Mouse (Mus musculus) kidney, postnatal 0 days (tissue): ENCODE data around the gene S100a6. TPM values are rescaled to one million over a fixed set of nuclear protein-coding genes. Genes with fewer than 3 reads are reported as not detected.

ENCODE experiments used
- ATAC-seq: fragments of 200-750 bp; cut with Nextera tagmentation; replicated peaks from 2 replicates; pipeline ENCODE4 v1.8.0; 2017; ENCODE audit warnings: low read depth, moderate number of reproducible peaks, moderate TSS enrichment, moderate library complexity; ENCODE audit not compliant: low FRiP score
- DNase-seq: peaks from one replicate; pipeline ENCODE4 v3.0.0-alpha.2; 2016; ENCODE audit warnings: low spot score
- H3K27ac ChIP-seq: fragments of 300-500 bp; sonication (generic); 2 replicates; pipeline ENCODE4 v1.5.1; 2014; ENCODE audit warnings: mild to moderate bottlenecking
- H3K27me3 ChIP-seq: fragments of 300-500 bp; sonication (generic); 2 replicates; pipeline ENCODE4 v1.6.1; 2014; ENCODE audit warnings: low read length, mixed read lengths; ENCODE audit not compliant: insufficient read depth
- H3K36me3 ChIP-seq: fragments of 300-500 bp; sonication (generic); 2 replicates; pipeline ENCODE4 v1.6.1; 2014; ENCODE audit warnings: low read length, mixed read lengths; ENCODE audit not compliant: insufficient read depth
- H3K4me1 ChIP-seq: fragments of 300-500 bp; sonication (generic); replicated peaks from 2 replicates; pipeline ENCODE4 v1.6.1; 2014; ENCODE audit warnings: antibody characterized with exemption, low read length, mixed read lengths; ENCODE audit not compliant: insufficient read depth
- H3K4me2 ChIP-seq: fragments of 300-500 bp; sonication (generic); 2 replicates; pipeline ENCODE4 v1.6.1; 2014; ENCODE audit warnings: mild to moderate bottlenecking, low read length, moderate library complexity, mixed read lengths
- H3K4me3 ChIP-seq: fragments of 300-500 bp; sonication (generic); replicated peaks from 2 replicates; pipeline ENCODE4 v1.5.1; 2014; ENCODE audit warnings: low read depth, low read length
- H3K9ac ChIP-seq: fragments of 300-500 bp; sonication (generic); 2 replicates; pipeline ENCODE4 v1.6.1; 2014; ENCODE audit warnings: low read depth, low read length
- H3K9me3 ChIP-seq: fragments of 300-500 bp; sonication (generic); replicated peaks from 2 replicates; pipeline ENCODE4 v1.6.1; 2016; ENCODE audit warnings: low read length, inconsistent platforms, mixed read lengths
- CTCF ChIP-seq: IDR thresholded peaks from 2 replicates; pipeline ENCODE4 v1.5.1; 2016; ENCODE audit warnings: antibody characterized with exemption, low read depth, mild to moderate bottlenecking, moderate library complexity
- WGBS: fragments of 180-500 bp; shearing (Covaris S2); extraction: QIAGEN DNeasy Blood & Tissue Kit; methylation state at CpG from one replicate; pipeline ENCODE4 v1.1.7; 2014; 5-methylcytosine and 5-hydroxymethylcytosine counted together
- polyA plus RNA-seq: library from polyadenylated mRNA; unstranded; fragments of >200 nt; fragmentation: Nextera tagmentation; extraction: Ambion mirVana; gene quantifications from 2 replicates; pipeline ENCODE4 v1.2.1, GENCODE M21; 2015

Gene S100a6
- polyA plus RNA-seq, 1 experiment from 2014 or later, result 525 TPM

GRCm38 (mm10) chr3:90640981-90641380, 28.3 kb downstream of the S100a6 start:
- ATAC-seq (no peak), DNase-seq (no peak)
- no peaks in the 10 kb centered on the region for H3K36me3 ChIP-seq
- H3K4me3 ChIP-seq, result no peak overlapping the region
- H3K27me3 ChIP-seq, result no peaks in the 10 kb centered on the region
- no peak overlapping the region for H3K4me2 ChIP-seq
- TF ChIP-seq CTCF, result no peak
- no peak overlapping the region for H3K9ac ChIP-seq
- 77% methylated on average over 7 of the region's 7 CpGs for WGBS
- no peaks in the 10 kb centered on the region for H3K9me3 ChIP-seq
- H3K4me1 ChIP-seq, result no peaks in the 10 kb centered on the region
- no peak overlapping the region for H3K27ac ChIP-seq

GRCm38 (mm10) chr3:90644220-90644619, 31.5 kb downstream of the S100a6 start:
- Histone ChIP-seq H3K4me3 (no peak overlapping the region), H3K36me3 (no peaks in the 10 kb centered on the region), H3K4me2 (no peak overlapping the region), H3K4me1 (no peaks in the 10 kb centered on the region), H3K27me3 (no peaks in the 10 kb centered on the region), H3K9ac (no peak overlapping the region), H3K9me3 (no peaks in the 10 kb centered on the region), H3K27ac (no peak overlapping the region)
- TF ChIP-seq CTCF, result peak; percentile 72
- ATAC-seq, result no peak
- WGBS, result 49% methylated on average over 3 of the region's 3 CpGs
- DNase-seq, result peak; percentile 50

GRCm38 (mm10) chr3:90647291-90647690, 34.6 kb downstream of the S100a6 start:
- H3K27ac ChIP-seq, result no peak overlapping the region
- 88% methylated on average over 1 of the region's 1 CpGs for WGBS
- no peak overlapping the region for H3K9ac ChIP-seq
- no peaks in the 10 kb centered on the region for H3K4me1 ChIP-seq
- H3K27me3 ChIP-seq, result no peaks in the 10 kb centered on the region
- H3K36me3 ChIP-seq, result no peaks in the 10 kb centered on the region
- no peak overlapping the region for H3K4me2 ChIP-seq
- DNase-seq (no peak), ATAC-seq (no peak)
- no peak overlapping the region for H3K4me3 ChIP-seq
- TF ChIP-seq CTCF, result no peak
- no peaks in the 10 kb centered on the region for H3K9me3 ChIP-seq

GRCm38 (mm10) chr3:90648981-90649380, 36.3 kb downstream of the S100a6 start:
- Histone ChIP-seq H3K27ac (no peak overlapping the region), H3K36me3 (no peaks in the 10 kb centered on the region), H3K4me2 (no peak overlapping the region), H3K4me1 (no peaks in the 10 kb centered on the region), H3K4me3 (no peak overlapping the region), H3K27me3 (no peaks in the 10 kb centered on the region), H3K9me3 (no peaks in the 10 kb centered on the region), H3K9ac (no peak overlapping the region)
- TF ChIP-seq CTCF, result no peak
- ATAC-seq, result no peak
- DNase-seq, result no peak

- Histone ChIP-seq H3K4me1 (no peaks in the 10 kb centered on the region), H3K9ac (no peak overlapping the region), H3K4me3 (no peak overlapping the region), H3K36me3 (no peaks in the 10 kb centered on the region), H3K27ac (no peak overlapping the region), H3K4me2 (no peak overlapping the region), H3K9me3 (no peaks in the 10 kb centered on the region), H3K27me3 (no peaks in the 10 kb centered on the region)
- no peak for DNase-seq
- no peak for TF ChIP-seq CTCF
- no peak for ATAC-seq
- WGBS, result 89% methylated on average over 2 of the region's 2 CpGs
These were observed 37.1 kb downstream of the S100a6 start for GRCm38 (mm10) chr3:90649832-90650231.

GRCm38 (mm10) chr3:90652878-90653508, 40.3 kb downstream of the S100a6 start:
- Histone ChIP-seq H3K4me1 (no peaks in the 10 kb centered on the region), H3K4me2 (no peak overlapping the region), H3K36me3 (no peaks in the 10 kb centered on the region), H3K27ac (no peak overlapping the region), H3K9me3 (no peaks in the 10 kb centered on the region), H3K27me3 (no peaks in the 10 kb centered on the region), H3K9ac (no peak overlapping the region), H3K4me3 (no peak overlapping the region)
- 39% methylated on average over 5 of the region's 5 CpGs for WGBS
- DNase-seq (peak; percentile 85), ATAC-seq (no peak; the same call in 1 of the 2 replicates)
- peak; percentile 88 for TF ChIP-seq CTCF

GRCm38 (mm10) chr3:90653717-90654116, 41.0 kb downstream of the S100a6 start, which contains the start of gene S100a7a:
Gene S100a7a, plus strand, starts transcription at chr3:90654017.
- H3K27me3 ChIP-seq, result no peaks in the 10 kb centered on the region
- H3K9ac ChIP-seq, result no peak within 1 kb of the TSS
- no peak for ATAC-seq
- no peak for DNase-seq
- H3K4me3 ChIP-seq, result no peak within 1 kb of the TSS
- no peak for TF ChIP-seq CTCF
- no peak within 1 kb of the TSS for H3K27ac ChIP-seq
- H3K9me3 ChIP-seq, result no peaks in the 10 kb centered on the region
- H3K4me2 ChIP-seq, result no peak within 1 kb of the TSS
- no peaks in the 10 kb centered on the region for H3K36me3 ChIP-seq
- no peaks in the 10 kb centered on the region for H3K4me1 ChIP-seq
